Mouse (Mus musculus): ENCODE data around the gene Idh3b.

GRCm38 (mm10) chr2:130291434-130291833 is 7.1 kb upstream of the Idh3b start:
- TF ChIP-seq MAX (IDR thresholded peaks at IDR 0.05) = peak; percentile 21
- peak; percentile 60 for TF ChIP-seq CTCF (IDR thresholded peaks at IDR 0.05; ENCODE audit: control insufficient read depth, insufficient read depth, insufficient read length)
- peak; percentile 51 for TF ChIP-seq USF1 (IDR thresholded peaks at IDR 0.05; ENCODE audit: low read depth)
- no peak for TF ChIP-seq MYOG (IDR thresholded peaks at IDR 0.05; ENCODE audit: control insufficient read depth, extremely low read depth, insufficient read length)
- TF ChIP-seq FOSL1 (IDR thresholded peaks at IDR 0.05; ENCODE audit: insufficient read depth, low read length, poor library complexity, severe bottlenecking) = no peak
- TF ChIP-seq MYOD1 (IDR thresholded peaks at IDR 0.05; ENCODE audit: control insufficient read depth, insufficient read length, low read depth) = no peak
- TF ChIP-seq CEBPB (IDR thresholded peaks at IDR 0.05; ENCODE audit: low read depth) = no peak
